Mouse (Mus musculus) megakaryocyte progenitor cell, adult 5-6 weeks (primary cell): ENCODE measurements around the gene Gfpt2. TPM values are rescaled to one million over a fixed set of nuclear protein-coding genes. Genes with fewer than 3 reads are reported as not detected.
"Not testable (repeated sequence)": the region's sequence is repeated elsewhere in the genome, so short reads cannot be mapped to it uniquely, and the experiment has no call there.

ENCODE experiments used
- ATAC-seq: replicated peaks from 2 replicates; pipeline ENCODE4 v1.8.0; 2016; ENCODE audit warnings: mild to moderate bottlenecking, moderate TSS enrichment, inconsistent platforms; ENCODE audit not compliant: poor library complexity
- total RNA-seq, 2 experiments: library from RNA; stranded (forward) in 1 of 2; stranded (reverse) in 1 of 2; fragments of 157-497, 149-512 nt in 1 of 2; fragments of 200-1000 nt in 1 of 2; gene quantifications; 2 replicates each; pipeline versions ENCODE4 v1.2.3 to v1.2.4; 2015 to 2017

The Gfpt2 gene
- total RNA-seq, 2 experiments from 2014 or later, result 0.39 TPM; not detected in 1

- ATAC-seq, result peak; percentile 48; the same call in 1 of the 2 replicates
Measured at GRCm38 (mm10) chr11:49781833-49782399, 12.1 kb upstream of the Gfpt2 start.

- ATAC-seq, result no peak
Measured at GRCm38 (mm10) chr11:49793131-49793530, 847 bp upstream of the Gfpt2 start.

GRCm38 (mm10) chr11:49794342-49795144, 565 bp downstream of the Gfpt2 start:
- ATAC-seq, result peak; percentile 39

- peak; percentile 61 for ATAC-seq
Measured at GRCm38 (mm10) chr11:49798931-49799330, 5.0 kb downstream of the Gfpt2 start.

- no peak for ATAC-seq
Measured at GRCm38 (mm10) chr11:49801516-49801915, 7.5 kb downstream of the Gfpt2 start.

GRCm38 (mm10) chr11:49803801-49804200, 9.8 kb downstream of the Gfpt2 start:
- ATAC-seq, result no peak

- no peak for ATAC-seq
Measured at GRCm38 (mm10) chr11:49806218-49806617, 12.2 kb downstream of the Gfpt2 start.

GRCm38 (mm10) chr11:49808946-49809345, 15.0 kb downstream of the Gfpt2 start:
- ATAC-seq, result no peak

GRCm38 (mm10) chr11:49810696-49811095, 16.7 kb downstream of the Gfpt2 start:
- ATAC-seq, result not testable (repeated sequence)

- ATAC-seq, result peak; percentile 89
Measured at GRCm38 (mm10) chr11:49811099-49811541, 17.1 kb downstream of the Gfpt2 start.

- peak; percentile 60 for ATAC-seq
Measured at GRCm38 (mm10) chr11:49811879-49812278, 17.9 kb downstream of the Gfpt2 start.

GRCm38 (mm10) chr11:49818869-49819566, 25.0 kb downstream of the Gfpt2 start:
- ATAC-seq, result no peak

GRCm38 (mm10) chr11:49819676-49820075, 25.7 kb downstream of the Gfpt2 start:
- ATAC-seq, result no peak

GRCm38 (mm10) chr11:49820928-49821327, 26.9 kb downstream of the Gfpt2 start:
- ATAC-seq, result no peak

GRCm38 (mm10) chr11:49821546-49821945, 27.6 kb downstream of the Gfpt2 start:
- ATAC-seq, result no peak

- ATAC-seq, result peak; percentile 49
Measured at GRCm38 (mm10) chr11:49822337-49822736, 28.4 kb downstream of the Gfpt2 start.

- ATAC-seq, result peak; percentile 96
Measured at GRCm38 (mm10) chr11:49824896-49825295, 30.9 kb downstream of the Gfpt2 start.

GRCm38 (mm10) chr11:49827243-49827642, 33.3 kb downstream of the Gfpt2 start:
- ATAC-seq, result no peak

- ATAC-seq, result no peak
Measured at GRCm38 (mm10) chr11:49829176-49829745, 35.3 kb downstream of the Gfpt2 start.

- no peak for ATAC-seq
Measured at GRCm38 (mm10) chr11:49831980-49832379, 38.0 kb downstream of the Gfpt2 start.

GRCm38 (mm10) chr11:49832962-49833361, 39.0 kb downstream of the Gfpt2 start:
- no peak for ATAC-seq
